Mouse (Mus musculus) cortical plate, adult 2 months (tissue): ENCODE measurements around the gene Fkbp5.
"Not testable (repeated sequence)": the region's sequence is repeated elsewhere in the genome, so short reads cannot be mapped to it uniquely, and the experiment has no call there.

Source experiments
- CTCF ChIP-seq: fragments of 200-500 bp; IDR thresholded peaks from 2 replicates; pipeline ENCODE4 v1.5.1; 2011; ENCODE audit warnings: mild to moderate bottlenecking, control low read depth, low read length; ENCODE audit not compliant: insufficient read depth; ENCODE audit errors: extremely low read depth
- POLR2A ChIP-seq: fragments of 200-500 bp; IDR thresholded peaks from 2 replicates; pipeline ENCODE4 v1.6.1; 2011; ENCODE audit warnings: mild to moderate bottlenecking, low read length, control low read depth; ENCODE audit not compliant: insufficient read depth; ENCODE audit errors: extremely low read depth

DNA sequence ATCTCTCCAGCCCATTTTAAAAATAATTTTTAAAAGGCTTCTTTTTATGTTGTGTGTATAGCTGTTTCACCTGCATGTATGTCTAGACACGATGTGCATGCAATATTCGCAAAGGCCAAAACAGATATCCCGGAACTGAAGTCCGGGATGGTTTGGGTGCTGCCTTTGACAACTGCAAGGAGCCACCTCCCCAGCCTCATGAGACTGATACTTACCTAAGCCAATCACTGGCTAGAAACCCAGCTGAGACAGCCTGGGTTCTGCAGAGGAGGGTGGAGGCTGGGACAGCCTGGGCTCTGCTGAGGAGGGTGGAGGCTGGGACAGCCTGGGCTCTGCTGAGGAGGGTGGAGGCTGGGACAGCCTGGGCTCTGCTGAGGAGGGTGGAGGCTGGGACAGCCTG lies 36.7 kb upstream of the Fkbp5 start:
- not testable (repeated sequence) for TF ChIP-seq CTCF, POLR2A
